Mouse (Mus musculus) stomach, embryonic 16.5 days (tissue): Measurements from ENCODE around the gene Hsd17b10. TPM values are rescaled to one million over a fixed set of nuclear protein-coding genes. Genes with fewer than 3 reads are reported as not detected.
A peak's percentile ranks its signal among the peaks of the same experiment; 100 is the strongest.

Experiments
- ATAC-seq: fragments of 200-750 bp; cut with Nextera tagmentation; 2 replicates; pipeline ENCODE4 v1.8.0; 2017; ENCODE audit warnings: moderate number of reproducible peaks, moderate TSS enrichment; ENCODE audit not compliant: insufficient read depth, low FRiP score
- H3K27ac ChIP-seq: fragments of 300-500 bp; sonication (generic); 2 replicates; pipeline ENCODE4 v1.5.1; 2014; ENCODE audit warnings: low read length
- H3K27me3 ChIP-seq: fragments of 300-500 bp; sonication (generic); 2 replicates; pipeline ENCODE4 v1.6.1; 2014; ENCODE audit warnings: low read length, control low read depth, mixed read lengths; ENCODE audit not compliant: control insufficient read depth, insufficient read depth
- H3K36me3 ChIP-seq: fragments of 300-500 bp; sonication (generic); 2 replicates; pipeline ENCODE4 v1.6.1; 2014; ENCODE audit warnings: low read length; ENCODE audit not compliant: control insufficient read depth, insufficient read depth
- H3K4me1 ChIP-seq: fragments of 300-500 bp; sonication (generic); 2 replicates; pipeline ENCODE4 v1.6.1; 2014; ENCODE audit warnings: low read length, control low read depth, mixed read lengths; ENCODE audit not compliant: control insufficient read depth, insufficient read depth
- H3K4me2 ChIP-seq: fragments of 300-500 bp; sonication (generic); 2 replicates; pipeline ENCODE4 v1.6.1; 2014; ENCODE audit warnings: low read depth, low read length, mixed read lengths
- H3K4me3 ChIP-seq: fragments of 300-500 bp; sonication (generic); replicated peaks from 2 replicates; pipeline ENCODE4 v1.5.1; 2014; ENCODE audit warnings: mild to moderate bottlenecking, low read length
- H3K9ac ChIP-seq: fragments of 300-500 bp; sonication (generic); 2 replicates; pipeline ENCODE4 v1.6.1; 2014; ENCODE audit warnings: low read length
- H3K9me3 ChIP-seq: fragments of 300-500 bp; sonication (generic); replicated peaks from 2 replicates; pipeline ENCODE4 v1.6.1; 2016; ENCODE audit warnings: low read length, control low read depth; ENCODE audit not compliant: control insufficient read depth
- whole genome bisulfite sequencing: fragments of 180-500 bp; shearing (Covaris S2); extraction: QIAGEN DNeasy Blood & Tissue Kit; methylation state at CpG from one replicate; pipeline ENCODE4 v1.1.7; 2014; 5-methylcytosine and 5-hydroxymethylcytosine counted together
- polyA plus RNA-seq: library from polyadenylated mRNA; unstranded; fragments of >200 nt; fragmentation: Nextera tagmentation; extraction: Ambion mirVana; gene quantifications from 2 replicates; pipeline ENCODE4 v1.2.1, GENCODE M21; 2015

The Hsd17b10 gene
- 191 and 196 TPM in 2 replicates for polyA plus RNA-seq

DNA sequence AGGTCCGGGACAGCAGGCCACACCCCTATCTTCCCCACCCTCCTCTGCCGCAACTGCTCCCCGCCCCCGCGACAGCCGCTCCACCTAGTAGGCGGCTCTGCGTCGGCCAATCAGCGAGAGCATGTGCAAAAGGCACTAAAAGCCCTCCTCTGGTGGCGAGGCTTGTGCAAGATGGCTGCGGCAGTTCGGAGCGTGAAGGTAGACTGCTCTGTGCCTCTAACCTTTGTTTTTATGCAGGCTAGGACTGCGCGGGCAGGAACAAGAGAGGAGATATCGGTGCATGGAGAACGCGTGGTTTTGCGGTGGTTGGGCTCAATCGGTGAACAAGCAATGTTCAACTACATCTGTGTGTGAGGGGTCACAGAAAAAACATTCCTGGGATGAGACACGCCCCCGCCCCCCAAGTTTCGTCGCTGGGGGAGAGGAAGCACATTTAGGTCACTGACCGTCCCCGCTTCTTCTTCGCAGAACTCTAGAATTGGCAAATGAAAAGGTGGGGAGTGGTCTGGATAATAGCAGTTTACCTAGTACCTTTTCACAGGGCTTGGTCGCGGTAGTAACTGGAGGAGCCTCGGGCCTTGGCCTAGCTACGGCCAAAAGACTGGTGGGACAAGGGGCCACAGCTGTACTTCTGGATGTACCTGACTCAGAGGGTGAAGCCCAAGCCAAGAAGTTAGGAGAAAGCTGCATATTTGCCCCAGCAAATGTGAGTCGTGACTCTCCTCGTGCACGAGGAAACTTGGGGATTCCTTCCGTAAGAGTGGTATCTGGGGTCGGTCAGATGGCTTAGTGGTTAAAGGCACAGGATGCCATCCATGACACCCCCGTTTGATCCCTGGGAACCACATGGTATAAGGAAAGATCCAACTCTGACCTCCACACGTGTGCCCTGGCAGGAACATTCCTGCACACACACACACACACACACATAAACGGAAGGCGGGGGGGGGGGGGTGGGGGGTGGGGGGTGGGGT is at the start of gene Hsd17b10:
Hsd17b10 (plus strand) TSS at position 109 of the 974 bp plus-strand sequence.
- ATAC-seq = peak; percentile 96
- 21% methylated on average over 38 of the region's 41 CpGs for WGBS
- H3K27me3 ChIP-seq = peaks cover 14% of the 10 kb centered on the region

GRCm38 (mm10) chrX:151999006-151999710 is 2.5 kb upstream of the Hsd17b10 start:
- Histone ChIP-seq H3K27ac (no peak overlapping the region), H3K9me3 (no peaks in the 10 kb centered on the region), H3K36me3 (no peaks in the 10 kb centered on the region), H3K4me2 (no peak overlapping the region), H3K9ac (no peak overlapping the region), H3K27me3 (peaks cover 14% of the 10 kb centered on the region), H3K4me1 (no peaks in the 10 kb centered on the region), H3K4me3 (no peak overlapping the region)
- WGBS = 71% methylated on average over 4 of the region's 4 CpGs
- ATAC-seq = no peak

More for the DNA sequence above, at the start of gene Hsd17b10:
- H3K27ac ChIP-seq = peak within 1 kb of the TSS; percentile 52
- H3K4me1 ChIP-seq = no peaks in the 10 kb centered on the region
- no peaks in the 10 kb centered on the region for H3K9me3 ChIP-seq
- H3K4me2 ChIP-seq = peak within 1 kb of the TSS; percentile 70
- peak within 1 kb of the TSS; percentile 70 for H3K9ac ChIP-seq
- no peaks in the 10 kb centered on the region for H3K36me3 ChIP-seq
- H3K4me3 ChIP-seq = peak within 1 kb of the TSS; percentile 54

DNA sequence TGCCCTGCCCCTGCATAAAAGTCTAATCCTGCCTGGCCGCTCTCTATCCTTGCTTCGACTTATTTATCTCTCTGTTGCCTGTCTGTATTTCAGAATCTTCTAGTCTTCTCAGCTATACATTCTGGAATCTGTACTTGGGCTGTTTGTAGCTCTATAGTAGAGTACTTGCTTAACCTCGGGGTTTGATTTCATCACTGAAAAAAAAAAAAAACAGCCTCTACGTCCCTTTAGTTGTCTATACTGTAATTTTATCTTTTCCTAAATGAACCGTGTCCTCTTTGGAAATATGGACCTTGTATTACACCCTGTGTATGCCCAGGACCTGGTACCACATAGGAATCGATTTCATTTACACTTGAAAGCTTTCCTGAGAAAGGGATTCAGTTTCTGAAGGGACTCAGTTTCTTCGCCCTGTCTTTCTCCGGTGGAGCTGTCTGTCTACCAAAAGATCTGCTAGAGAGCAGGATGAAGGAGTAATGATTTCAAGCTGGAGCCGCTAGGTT is 412 bp upstream of the Hsd17b10 start:
- ATAC-seq = no peak
- H3K4me3 ChIP-seq = peak overlapping the region; percentile 54
- H3K4me2 ChIP-seq = peak overlapping the region; percentile 70
- H3K4me1 ChIP-seq = no peaks in the 10 kb centered on the region
- whole genome bisulfite sequencing = 36% methylated on average over 9 of the region's 9 CpGs
- H3K9ac ChIP-seq = peak overlapping the region; percentile 58
- H3K27ac ChIP-seq = peak overlapping the region; percentile 50; the same call in 1 of the 2 replicates
- peaks cover 14% of the 10 kb centered on the region for H3K27me3 ChIP-seq
- no peaks in the 10 kb centered on the region for H3K9me3 ChIP-seq
- no peaks in the 10 kb centered on the region for H3K36me3 ChIP-seq

- ATAC-seq = no peak
- Histone ChIP-seq H3K9ac (no peak overlapping the region), H3K36me3 (no peaks in the 10 kb centered on the region), H3K4me3 (no peak overlapping the region; the same call in 1 of the 2 replicates), H3K27me3 (peaks cover 16% of the 10 kb centered on the region), H3K4me1 (no peaks in the 10 kb centered on the region), H3K4me2 (peak overlapping the region; percentile 70), H3K27ac (no peak overlapping the region), H3K9me3 (no peaks in the 10 kb centered on the region)
- 46% methylated on average over 2 of the region's 2 CpGs for whole genome bisulfite sequencing
Observed at GRCm38 (mm10) chrX:152002865-152003264, 1.2 kb downstream of the Hsd17b10 start.

- H3K27me3 ChIP-seq = peaks cover 16% of the 10 kb centered on the region
- no peak overlapping the region for H3K4me3 ChIP-seq
- no peak overlapping the region for H3K4me2 ChIP-seq
- H3K9ac ChIP-seq = no peak overlapping the region
- no peaks in the 10 kb centered on the region for H3K9me3 ChIP-seq
- H3K27ac ChIP-seq = no peak overlapping the region
- no peaks in the 10 kb centered on the region for H3K36me3 ChIP-seq
- H3K4me1 ChIP-seq = no peaks in the 10 kb centered on the region
- WGBS = 65% methylated on average over 1 of the region's 1 CpGs
- no peak for ATAC-seq
Observed at GRCm38 (mm10) chrX:152007863-152008262, 6.2 kb downstream of the Hsd17b10 start.

GRCm38 (mm10) chrX:152015752-152016150 is 14.1 kb downstream of the Hsd17b10 start:
- Histone ChIP-seq H3K9ac (peak overlapping the region; percentile 72), H3K36me3 (no peaks in the 10 kb centered on the region), H3K9me3 (no peaks in the 10 kb centered on the region), H3K4me3 (peak overlapping the region; percentile 65), H3K27me3 (peaks cover 12% of the 10 kb centered on the region; the same call in 1 of the 2 replicates), H3K4me2 (peak overlapping the region; percentile 53), H3K4me1 (no peaks in the 10 kb centered on the region), H3K27ac (peak overlapping the region; percentile 91)
- ATAC-seq = no peak; the same call in 1 of the 2 replicates
- WGBS = 14% methylated on average over 11 of the region's 11 CpGs

GRCm38 (mm10) chrX:152016151-152017145 is 14.8 kb downstream of the Hsd17b10 start, which contains the start of the genes Ribc1 and Smc1a:
Gene Ribc1 (minus strand): TSS chrX:152016295.
Gene Smc1a (plus strand): TSS chrX:152016428.
- 8% methylated on average over 63 of the region's 64 CpGs for WGBS
- H3K4me2 ChIP-seq = peak within 1 kb of the TSS; percentile 55
- no peaks in the 10 kb centered on the region for H3K36me3 ChIP-seq
- peaks cover 7% of the 10 kb centered on the region; the same call in 1 of the 2 replicates for H3K27me3 ChIP-seq
- peak within 1 kb of the TSS; percentile 65 for H3K4me3 ChIP-seq
- no peaks in the 10 kb centered on the region for H3K4me1 ChIP-seq
- H3K9ac ChIP-seq = peak within 1 kb of the TSS; percentile 75
- ATAC-seq = peak; percentile 98
- no peaks in the 10 kb centered on the region for H3K9me3 ChIP-seq
- peak within 1 kb of the TSS; percentile 94 for H3K27ac ChIP-seq

- Histone ChIP-seq H3K4me2 (peak overlapping the region; percentile 55), H3K9me3 (no peaks in the 10 kb centered on the region), H3K9ac (peak overlapping the region; percentile 67), H3K36me3 (no peaks in the 10 kb centered on the region), H3K27ac (peak overlapping the region; percentile 62; the same call in 1 of the 2 replicates), H3K4me1 (no peaks in the 10 kb centered on the region), H3K27me3 (peaks cover 7% of the 10 kb centered on the region; the same call in 1 of the 2 replicates), H3K4me3 (peak overlapping the region; percentile 65)
- ATAC-seq = no peak
- WGBS = 21% methylated on average over 14 of the region's 14 CpGs
Observed at GRCm38 (mm10) chrX:152017186-152017585, 15.5 kb downstream of the Hsd17b10 start.
